Mouse (Mus musculus) heart, embryonic 16.5 days (tissue): ENCODE data around the gene Pp2d1. TPM values are rescaled to one million over a fixed set of nuclear protein-coding genes. Genes with fewer than 3 reads are reported as not detected.
"Not testable (repeated sequence)": the region's sequence is repeated elsewhere in the genome, so short reads cannot be mapped to it uniquely, and the experiment has no call there.

Experiments
- ATAC-seq: fragments of 200-750 bp; cut with Nextera tagmentation; replicated peaks from 2 replicates; pipeline ENCODE4 v1.8.0; 2017; ENCODE audit warnings: moderate number of reproducible peaks; ENCODE audit not compliant: insufficient read depth, low FRiP score; ENCODE audit errors: extremely low read depth
- H3K27ac ChIP-seq: fragments of 300-500 bp; sonication (generic); 2 replicates; pipeline ENCODE4 v1.5.1; 2014; ENCODE audit warnings: mild to moderate bottlenecking, low read length, control low read depth, moderate library complexity
- H3K27me3 ChIP-seq: fragments of 300-500 bp; sonication (generic); 2 replicates; pipeline ENCODE4 v1.6.1; 2014; ENCODE audit warnings: low read length, mixed read lengths; ENCODE audit not compliant: control insufficient read depth, insufficient read depth
- H3K36me3 ChIP-seq: fragments of 300-500 bp; sonication (generic); 2 replicates; pipeline ENCODE4 v1.6.1; 2014; ENCODE audit not compliant: control insufficient read depth, insufficient read depth
- H3K4me1 ChIP-seq: fragments of 300-500 bp; sonication (generic); 2 replicates; pipeline ENCODE4 v1.6.1; 2014; ENCODE audit warnings: low read length, mixed read lengths; ENCODE audit not compliant: control insufficient read depth, insufficient read depth
- H3K4me2 ChIP-seq: fragments of 300-500 bp; sonication (generic); 2 replicates; pipeline ENCODE4 v1.6.1; 2014; ENCODE audit warnings: low read depth, mild to moderate bottlenecking, control low read depth, low read length
- H3K4me3 ChIP-seq: fragments of 300-500 bp; sonication (generic); 2 replicates; pipeline ENCODE4 v1.5.1; 2014; ENCODE audit warnings: mild to moderate bottlenecking, control low read depth, low read length
- H3K9ac ChIP-seq: fragments of 300-500 bp; sonication (generic); 2 replicates; pipeline ENCODE4 v1.6.1; 2014; ENCODE audit warnings: low read length, control low read depth
- H3K9me3 ChIP-seq: fragments of 300-500 bp; sonication (generic); replicated peaks from 2 replicates; pipeline ENCODE4 v1.6.1; 2016; ENCODE audit warnings: low read length; ENCODE audit not compliant: control insufficient read depth
- WGBS: fragments of 180-500 bp; shearing (Covaris S2); extraction: QIAGEN DNeasy Blood & Tissue Kit; methylation state at CpG from one replicate; pipeline ENCODE4 v1.1.7; 2014; 5-methylcytosine and 5-hydroxymethylcytosine counted together
- polyA plus RNA-seq: library from polyadenylated mRNA; unstranded; fragments of >200 nt; fragmentation: Nextera tagmentation; extraction: Ambion mirVana; gene quantifications from 2 replicates; pipeline ENCODE4 v1.2.1, GENCODE M21; 2015

Pp2d1 gene
- polyA plus RNA-seq, 1 experiment from 2014 or later = 0.07 TPM

DNA sequence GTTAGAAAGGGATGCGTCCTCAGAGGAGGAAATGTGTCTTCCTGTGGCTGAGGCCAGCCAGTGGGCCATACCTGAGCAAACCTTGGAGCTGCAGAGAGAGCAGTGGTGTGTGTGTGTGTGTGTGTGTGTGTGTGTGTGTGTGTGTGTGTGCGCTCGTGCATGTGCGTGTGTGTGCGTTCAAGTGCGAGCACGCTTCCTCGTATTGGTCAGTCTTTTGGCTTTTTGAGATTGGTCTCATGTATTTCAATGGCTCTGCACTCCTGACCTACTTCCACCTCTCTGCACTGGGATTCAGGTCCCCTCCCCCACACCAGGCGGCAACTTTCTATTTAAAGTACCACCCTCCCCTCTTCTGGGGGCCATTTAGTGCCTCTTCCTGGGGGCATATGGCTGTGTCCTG, 39.5 kb upstream of the Pp2d1 start:
- Histone ChIP-seq H3K4me3 (no peak overlapping the region), H3K27ac (peak overlapping the region; percentile 66), H3K27me3 (no peaks in the 10 kb centered on the region), H3K36me3 (no peaks in the 10 kb centered on the region), H3K9me3 (no peaks in the 10 kb centered on the region), H3K9ac (peak overlapping the region; percentile 42; the same call in 1 of the 2 replicates), H3K4me1 (peaks cover 52% of the 10 kb centered on the region), H3K4me2 (peak overlapping the region; percentile 33)
- ATAC-seq = peak; percentile 63
- WGBS = 32% methylated on average over 9 of the region's 9 CpGs

DNA sequence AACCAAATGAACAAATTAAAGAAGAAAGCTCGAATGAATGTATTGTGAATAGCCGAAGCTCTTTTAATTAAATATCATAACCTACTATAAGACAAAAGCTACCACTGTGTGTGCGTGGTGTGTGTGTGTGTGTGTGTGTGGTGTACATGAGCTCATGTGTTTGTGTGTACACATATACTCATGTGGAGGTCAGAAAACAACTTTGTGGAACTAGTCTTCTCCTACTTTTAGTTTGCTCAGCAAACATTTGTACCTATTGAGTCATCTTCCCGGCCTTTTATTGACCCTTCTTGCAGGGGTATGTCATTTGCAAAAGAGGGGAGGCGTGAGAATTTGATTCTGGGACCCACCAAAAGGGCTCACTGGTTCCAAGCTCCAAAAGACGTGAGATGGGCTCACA, 39.0 kb upstream of the Pp2d1 start:
- WGBS = 77% methylated on average over 6 of the region's 6 CpGs
- no peak overlapping the region for H3K9ac ChIP-seq
- no peaks in the 10 kb centered on the region for H3K9me3 ChIP-seq
- no peaks in the 10 kb centered on the region for H3K36me3 ChIP-seq
- peaks cover 50% of the 10 kb centered on the region for H3K4me1 ChIP-seq
- H3K4me3 ChIP-seq = no peak overlapping the region
- peak overlapping the region; percentile 66 for H3K27ac ChIP-seq
- H3K27me3 ChIP-seq = no peaks in the 10 kb centered on the region
- no peak for ATAC-seq
- peak overlapping the region; percentile 33; the same call in 1 of the 2 replicates for H3K4me2 ChIP-seq

DNA sequence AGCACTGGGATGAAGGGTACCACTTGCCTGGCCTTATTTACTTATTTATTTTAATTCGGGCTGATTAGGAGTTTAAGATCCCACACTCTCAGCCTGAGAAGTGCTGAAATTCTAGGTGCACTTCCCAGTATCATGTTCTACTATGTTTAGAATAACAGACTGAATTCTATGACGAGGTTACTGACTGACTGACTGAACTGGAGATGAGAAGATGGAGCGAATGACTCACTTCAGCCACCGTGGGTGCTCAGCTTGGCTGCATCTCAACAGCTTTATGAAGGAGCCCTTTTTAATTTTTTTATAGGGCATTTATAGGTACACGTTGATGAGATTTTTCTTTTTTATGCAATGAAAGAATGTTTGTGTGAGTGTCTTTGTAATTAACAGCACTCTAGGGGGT, 38.5 kb upstream of the Pp2d1 start:
- 44% methylated on average over 5 of the region's 5 CpGs for WGBS
- Histone ChIP-seq H3K27me3 (no peaks in the 10 kb centered on the region), H3K27ac (peak overlapping the region; percentile 34), H3K9me3 (no peaks in the 10 kb centered on the region), H3K9ac (no peak overlapping the region), H3K4me3 (no peak overlapping the region), H3K4me2 (no peak overlapping the region), H3K36me3 (no peaks in the 10 kb centered on the region), H3K4me1 (peaks cover 52% of the 10 kb centered on the region)
- ATAC-seq = no peak

DNA sequence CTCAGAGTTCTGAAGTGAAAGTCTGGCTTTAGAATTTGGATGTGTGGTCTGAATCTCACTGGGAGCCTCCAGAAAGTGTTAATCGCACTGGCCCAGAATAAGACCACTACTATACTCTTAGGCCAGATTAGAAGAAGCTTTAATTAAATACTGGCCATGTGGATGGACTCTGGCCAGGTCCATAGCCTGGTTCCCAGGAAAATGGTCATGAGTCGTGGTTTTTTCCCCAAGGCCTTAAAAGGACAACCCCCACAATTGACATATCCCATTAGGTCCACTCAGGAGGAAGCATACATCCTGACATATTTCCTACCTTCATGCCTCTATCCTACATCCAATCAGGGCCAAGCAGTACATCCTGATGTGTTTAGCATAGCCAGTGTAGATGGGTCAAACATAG, 37.9 kb upstream of the Pp2d1 start:
- Histone ChIP-seq H3K4me1 (peaks cover 50% of the 10 kb centered on the region), H3K27ac (no peak overlapping the region), H3K4me2 (no peak overlapping the region), H3K27me3 (no peaks in the 10 kb centered on the region), H3K36me3 (no peaks in the 10 kb centered on the region), H3K4me3 (no peak overlapping the region), H3K9me3 (no peaks in the 10 kb centered on the region), H3K9ac (no peak overlapping the region)
- 65% methylated on average over 2 of the region's 2 CpGs for WGBS
- no peak for ATAC-seq

DNA sequence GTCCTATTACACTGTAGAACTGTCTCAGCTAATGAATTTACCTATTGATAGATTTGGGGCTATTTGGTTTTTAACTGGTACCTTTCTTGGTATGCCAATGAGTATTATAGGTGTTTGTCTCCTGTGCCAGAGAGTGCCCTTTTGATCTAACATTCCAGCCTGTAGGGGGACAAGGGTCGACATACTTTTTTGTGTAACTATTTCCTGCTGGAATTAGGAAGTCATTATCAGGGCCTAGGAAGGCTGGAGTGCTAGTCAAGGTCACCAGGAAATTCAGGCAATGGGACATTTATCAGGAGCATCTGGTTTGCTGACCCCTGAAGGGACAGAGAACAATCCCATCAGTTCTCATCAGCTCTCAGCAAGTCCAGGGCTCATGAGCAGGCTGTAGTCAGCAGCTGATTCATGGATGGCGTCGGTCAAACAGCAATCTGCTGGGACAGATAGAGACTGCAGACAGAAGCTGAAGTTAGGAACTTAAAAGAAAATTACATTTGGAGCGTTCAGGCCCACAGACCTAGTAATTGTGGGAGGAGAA, 33.8 kb upstream of the Pp2d1 start:
- no peaks in the 10 kb centered on the region for H3K27me3 ChIP-seq
- no peak overlapping the region for H3K4me3 ChIP-seq
- H3K36me3 ChIP-seq = no peaks in the 10 kb centered on the region
- H3K27ac ChIP-seq = peak overlapping the region; percentile 39; the same call in 1 of the 2 replicates
- 34% methylated on average over 4 of the region's 4 CpGs for WGBS
- H3K9me3 ChIP-seq = no peaks in the 10 kb centered on the region
- peaks cover 49% of the 10 kb centered on the region for H3K4me1 ChIP-seq
- no peak for ATAC-seq
- H3K4me2 ChIP-seq = no peak overlapping the region
- H3K9ac ChIP-seq = no peak overlapping the region

DNA sequence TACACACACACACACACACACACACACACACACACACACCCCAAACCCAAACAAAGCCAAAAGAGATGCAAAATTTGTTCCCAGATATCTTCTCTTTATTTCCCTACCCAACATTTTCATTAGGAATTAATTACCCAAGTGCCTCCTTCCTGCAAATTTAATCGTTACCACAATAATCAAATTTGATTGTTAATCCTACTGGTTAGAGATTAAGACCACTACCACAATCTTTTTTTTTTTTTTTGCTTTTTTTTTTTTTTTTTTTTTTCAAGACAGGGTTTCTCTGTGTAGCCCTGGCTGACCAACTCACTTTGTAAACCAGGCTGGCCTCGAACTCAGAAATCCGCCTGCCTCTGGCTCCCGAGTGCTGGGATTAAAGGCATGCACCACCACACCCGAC, 31.7 kb upstream of the Pp2d1 start:
- 86% methylated on average over 5 of the region's 5 CpGs for WGBS
- not testable (repeated sequence) for H3K9me3 ChIP-seq, H3K36me3 ChIP-seq, H3K4me3 ChIP-seq, ATAC-seq, H3K27me3 ChIP-seq, H3K9ac ChIP-seq
- Histone ChIP-seq H3K4me2 (peak overlapping the region; percentile 94; the same call in 1 of the 2 replicates), H3K27ac (peak overlapping the region; percentile 99), H3K4me1 (peaks cover 39% of the 10 kb centered on the region)

DNA sequence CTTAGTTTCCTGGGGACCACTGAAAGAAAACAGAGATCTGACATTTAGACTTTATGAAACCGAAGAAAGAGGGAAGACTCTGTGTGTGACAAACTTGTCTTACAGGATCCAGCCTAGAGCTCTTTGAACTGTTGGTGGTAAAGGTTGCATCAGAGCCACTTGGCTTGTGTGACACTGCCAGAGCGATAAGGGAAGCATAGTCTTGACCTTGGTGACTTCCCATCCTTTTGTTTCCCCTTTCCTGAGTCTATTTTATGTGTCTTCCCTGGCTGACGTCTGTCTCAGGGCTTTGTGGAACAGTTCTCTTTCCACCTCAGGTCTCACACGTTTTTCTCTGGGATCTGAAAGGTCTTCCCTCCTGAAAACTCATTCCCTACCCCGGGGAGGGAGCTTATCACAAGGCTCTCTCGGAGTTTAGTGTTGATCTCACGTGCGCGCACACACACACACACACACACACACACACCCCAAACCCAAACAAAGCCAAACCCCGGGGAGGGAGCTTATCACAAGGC, 31.2 kb upstream of the Pp2d1 start:
- Histone ChIP-seq H3K4me2 (peak overlapping the region; percentile 94), H3K9ac (peak overlapping the region; percentile 58), H3K9me3 (no peaks in the 10 kb centered on the region), H3K27me3 (no peaks in the 10 kb centered on the region), H3K4me1 (peaks cover 41% of the 10 kb centered on the region), H3K36me3 (no peaks in the 10 kb centered on the region), H3K27ac (peak overlapping the region; percentile 99), H3K4me3 (peak overlapping the region; percentile 43)
- ATAC-seq = no peak
- WGBS = 12% methylated on average over 10 of the region's 10 CpGs

DNA sequence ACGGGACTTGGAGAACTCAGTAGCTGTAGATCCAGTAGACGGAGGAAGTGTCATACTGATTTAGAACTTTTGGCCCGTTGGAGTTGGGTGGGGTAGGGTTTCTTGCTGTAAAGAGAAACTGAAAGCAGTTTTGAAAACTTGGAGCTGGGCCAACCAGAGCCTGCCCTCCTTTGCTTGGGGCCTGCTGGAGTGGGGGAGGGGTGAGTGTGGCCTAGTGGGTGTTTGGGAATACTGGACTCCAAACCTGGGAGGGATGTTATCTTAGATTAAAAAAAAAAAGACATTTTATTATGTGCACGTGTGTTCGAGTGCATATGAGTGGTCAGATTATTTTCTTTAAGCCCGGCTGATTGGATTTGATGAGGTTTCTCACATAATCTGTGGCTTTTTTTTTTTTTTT, 30.6 kb upstream of the Pp2d1 start:
- WGBS = 15% methylated on average over 6 of the region's 6 CpGs
- Histone ChIP-seq H3K36me3 (no peaks in the 10 kb centered on the region), H3K9ac (peak overlapping the region; percentile 71), H3K9me3 (no peaks in the 10 kb centered on the region), H3K4me1 (peaks cover 41% of the 10 kb centered on the region), H3K27ac (peak overlapping the region; percentile 99), H3K27me3 (no peaks in the 10 kb centered on the region), H3K4me3 (peak overlapping the region; percentile 43), H3K4me2 (peak overlapping the region; percentile 94)
- no peak for ATAC-seq

DNA sequence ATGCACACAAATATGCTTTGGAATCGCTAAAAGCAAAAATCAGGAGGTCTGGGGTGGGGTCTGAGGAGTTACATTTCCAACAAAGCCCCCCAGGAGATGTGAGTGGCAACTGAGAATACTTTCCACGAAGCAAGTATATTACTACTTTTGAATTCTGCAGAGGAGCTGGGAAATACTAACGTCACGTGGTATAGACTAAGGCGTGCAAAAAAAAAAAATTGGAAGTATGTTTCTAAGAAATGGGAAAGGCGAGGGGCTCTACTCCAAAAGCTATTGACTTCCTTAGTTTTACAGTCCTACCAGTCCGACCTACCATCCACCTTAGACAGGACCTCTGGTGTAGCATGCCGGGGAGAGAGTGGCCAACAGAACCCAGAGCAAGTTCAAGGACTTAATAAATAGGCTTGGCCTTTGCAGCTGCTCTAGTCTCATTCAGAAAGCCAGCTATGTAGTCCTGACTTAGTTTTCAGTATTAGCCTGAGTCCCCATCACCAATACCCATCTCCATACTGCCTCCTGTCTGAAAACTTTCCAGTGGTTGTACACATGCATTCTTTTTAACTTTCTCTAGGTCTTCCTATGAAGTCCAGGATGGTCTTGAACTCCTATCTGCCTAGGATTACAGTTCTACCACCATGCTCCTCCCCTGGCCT, 29.6 kb upstream of the Pp2d1 start:
- peaks cover 38% of the 10 kb centered on the region for H3K4me1 ChIP-seq
- H3K9ac ChIP-seq = peak overlapping the region; percentile 94
- no peaks in the 10 kb centered on the region for H3K36me3 ChIP-seq
- ATAC-seq = no peak
- no peaks in the 10 kb centered on the region for H3K27me3 ChIP-seq
- peak overlapping the region; percentile 92 for H3K4me3 ChIP-seq
- H3K9me3 ChIP-seq = no peaks in the 10 kb centered on the region
- H3K4me2 ChIP-seq = peak overlapping the region; percentile 94
- WGBS = 36% methylated on average over 8 of the region's 8 CpGs
- peak overlapping the region; percentile 99 for H3K27ac ChIP-seq
